Mouse (Mus musculus) WW6 (cell line): ENCODE measurements at regions not wholly inside any gene's neighbourhood (a gene's known extent, or its start where the extent isn't known, plus 50 kb on each side); places are given as distances from the start of the nearest gene placed in this dataset.
A peak's percentile ranks its signal among the peaks of the same experiment; 100 is the strongest.

ENCODE experiments used
- DNase-seq: peaks from one replicate; pipeline ENCODE4 v3.0.0-alpha.2; 2013; ENCODE audit warnings: low read depth, low spot score

DNA sequence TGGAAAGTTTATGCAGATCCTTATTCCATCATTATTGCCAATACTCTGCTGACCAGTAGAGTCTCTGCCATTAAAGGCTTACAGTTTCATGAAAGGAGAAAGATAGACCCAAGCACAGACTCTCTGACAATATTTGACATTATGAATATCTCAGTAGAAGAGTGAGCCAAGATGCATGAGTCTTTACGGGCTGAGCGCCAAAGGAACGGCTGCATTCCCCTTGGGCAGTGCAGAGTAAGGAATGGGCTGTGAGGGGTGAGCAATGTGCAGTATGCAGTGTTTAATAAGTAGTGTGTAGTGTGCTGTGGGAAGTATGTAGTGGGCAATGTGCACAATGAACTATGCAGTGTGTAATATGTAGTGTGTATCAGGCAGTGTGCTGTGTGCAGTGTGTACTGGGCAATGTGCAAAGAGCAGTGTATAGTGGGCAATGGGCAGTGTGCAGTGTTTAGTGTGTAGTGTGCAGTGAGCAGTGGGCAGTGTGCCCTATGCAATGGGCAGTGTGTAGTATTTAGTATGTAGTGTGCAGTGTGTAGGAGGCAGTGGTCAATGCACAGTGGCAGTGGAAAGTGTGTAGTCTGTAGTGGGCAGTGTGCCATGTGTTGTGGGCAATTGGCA, 671.8 kb downstream of the 5730522E02Rik start:
- DNase-seq: no peak

DNA sequence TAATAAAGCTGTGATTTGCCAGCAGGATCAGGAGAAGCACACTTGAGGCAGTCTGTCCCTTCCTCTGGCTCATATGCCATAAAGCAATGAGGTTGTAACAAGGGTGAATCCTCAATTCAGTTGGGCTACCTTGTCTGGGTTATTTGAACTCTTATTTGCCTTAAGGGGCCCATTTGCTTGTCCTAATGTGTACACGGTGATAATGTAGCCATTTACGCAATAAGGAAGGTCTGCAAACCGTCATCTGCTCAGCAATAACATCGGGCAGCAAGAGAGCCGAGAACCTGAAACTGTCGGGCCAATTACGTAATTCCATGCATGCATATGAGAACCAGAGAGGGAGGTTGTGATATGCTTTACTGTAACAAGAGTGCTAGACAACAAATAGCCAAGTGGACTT, 674.5 kb downstream of the 5730522E02Rik start:
- no peak for DNase-seq

DNA sequence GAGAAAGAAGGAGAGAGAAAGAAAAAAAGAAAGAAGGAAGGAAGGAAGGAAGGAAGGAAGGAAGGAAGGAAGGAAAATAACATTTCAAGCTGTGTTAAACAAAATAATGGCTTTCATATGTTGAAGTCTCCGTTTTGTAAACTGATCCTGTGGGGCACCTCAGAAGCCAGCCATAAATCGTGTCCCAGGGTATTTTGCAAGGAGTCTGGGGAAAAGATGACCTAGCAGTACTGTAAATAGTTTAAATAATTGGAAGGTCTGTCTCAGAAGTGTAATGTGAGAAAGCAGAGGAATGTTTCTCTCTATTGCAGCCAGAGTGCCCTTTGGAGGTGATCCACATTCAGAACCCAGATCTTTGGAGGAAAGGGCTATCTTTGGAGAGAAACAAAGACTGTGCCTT, 677.5 kb downstream of the 5730522E02Rik start:
- no peak for DNase-seq

GRCm38 (mm10) chr11:25531668-25532398, 678.7 kb downstream of the 5730522E02Rik start:
- no peak for DNase-seq

GRCm38 (mm10) chr11:25528056-25528455, 682.5 kb downstream of the 5730522E02Rik start:
- no peak for DNase-seq

DNA sequence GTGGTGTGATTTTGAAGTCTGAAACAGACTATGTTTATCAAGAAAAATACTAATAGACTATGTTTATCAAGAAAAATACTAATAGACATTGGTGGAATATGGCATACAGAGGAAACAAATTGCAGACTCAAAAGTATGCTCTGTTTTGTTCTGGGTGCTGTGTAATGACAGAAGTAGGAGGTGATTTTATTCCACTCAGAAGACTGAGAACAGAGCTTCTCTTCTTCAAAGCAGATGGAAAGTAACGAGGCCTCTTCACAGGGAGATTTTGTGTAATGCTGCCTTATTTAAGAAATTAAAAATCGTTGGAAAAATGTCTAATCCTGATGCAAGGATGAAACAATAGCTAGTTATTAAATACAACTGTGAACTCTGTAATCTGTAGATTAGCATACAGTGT, 691.7 kb downstream of the 5730522E02Rik start:
- no peak for DNase-seq

GRCm38 (mm10) chr11:25518131-25518530, 692.4 kb downstream of the 5730522E02Rik start:
- no peak for DNase-seq

DNA sequence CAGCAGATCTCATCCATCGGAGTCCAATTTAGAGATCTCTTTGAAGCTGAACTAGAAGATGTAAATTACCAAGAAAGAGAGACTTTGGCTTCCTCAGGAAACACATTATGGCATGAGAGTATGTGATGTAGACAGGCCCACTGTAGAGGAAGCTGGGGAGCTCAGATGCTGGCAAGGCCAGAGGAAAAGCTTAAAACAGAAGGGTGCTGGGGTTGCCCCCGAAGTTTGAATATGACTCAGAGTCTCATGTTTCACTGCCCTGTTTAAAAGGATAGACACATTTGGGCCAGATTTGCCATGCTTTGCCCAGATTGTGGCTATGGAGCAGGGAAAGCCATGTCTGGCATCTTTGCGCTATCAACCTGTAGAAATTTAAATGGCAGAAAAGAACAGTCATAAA, 705.1 kb downstream of the 5730522E02Rik start:
- DNase-seq: no peak

GRCm38 (mm10) chr11:25473682-25474365, 736.7 kb downstream of the 5730522E02Rik start:
- DNase-seq: peak; percentile 24

DNA sequence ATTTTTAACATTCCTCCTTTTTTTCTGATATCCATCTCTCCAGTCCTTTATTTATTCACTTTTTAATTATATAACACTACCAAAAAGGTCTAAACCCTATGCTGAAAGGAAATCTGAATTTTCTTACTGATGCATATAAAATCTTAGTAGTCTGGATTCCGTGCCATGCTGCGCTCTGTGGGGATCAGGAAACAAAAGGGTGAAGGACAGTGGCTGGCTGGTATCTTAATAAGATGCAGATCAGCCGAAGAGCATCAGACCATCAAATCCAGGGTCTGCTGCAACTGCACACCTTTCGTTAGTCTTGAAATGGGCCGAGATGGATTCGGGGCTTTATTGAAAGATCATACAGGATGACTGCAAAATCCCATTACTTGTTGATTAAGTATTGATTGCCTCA, 740.7 kb downstream of the 5730522E02Rik start:
- no peak for DNase-seq

DNA sequence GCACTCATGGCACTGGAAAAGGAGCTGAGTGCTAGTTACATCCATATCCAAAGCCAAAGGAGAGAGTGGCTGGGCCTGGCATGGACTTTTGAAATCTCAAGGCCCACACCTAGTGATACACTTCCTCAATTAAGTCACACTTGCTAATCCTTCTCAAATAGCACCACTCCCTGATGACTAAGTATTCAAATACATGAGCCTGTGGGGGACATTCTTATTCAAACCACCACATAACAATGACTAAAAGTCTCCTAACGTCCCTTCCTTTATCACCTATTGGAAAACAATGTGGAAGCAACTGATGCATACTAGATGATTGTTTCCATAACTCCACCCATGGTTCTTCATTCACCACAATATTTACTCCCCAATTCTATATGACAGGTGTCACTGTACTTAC, 773.4 kb downstream of the 5730522E02Rik start:
- DNase-seq: no peak

DNA sequence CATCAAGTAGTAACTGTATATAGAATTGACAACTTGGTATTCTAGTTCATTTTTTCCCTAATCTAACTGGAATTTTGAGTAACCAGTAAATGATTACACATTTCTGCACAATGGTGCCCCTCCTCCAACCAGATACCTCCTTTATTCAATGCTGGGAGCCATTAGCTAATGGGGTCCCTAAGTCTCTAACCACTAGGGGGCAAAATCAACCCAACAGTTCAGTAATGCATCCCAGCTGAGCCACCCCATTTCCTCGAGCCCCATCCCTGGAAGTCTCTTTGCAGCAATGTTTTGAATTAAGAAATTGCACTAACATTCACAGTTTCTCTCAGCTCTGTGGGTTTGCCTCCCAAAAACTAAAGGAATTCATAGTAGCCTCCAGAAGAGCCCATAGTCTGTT, 774.9 kb downstream of the 5730522E02Rik start:
- no peak for DNase-seq

- no peak for DNase-seq
Observed at GRCm38 (mm10) chr11:25423186-25423585, 787.4 kb downstream of the 5730522E02Rik start.

DNA sequence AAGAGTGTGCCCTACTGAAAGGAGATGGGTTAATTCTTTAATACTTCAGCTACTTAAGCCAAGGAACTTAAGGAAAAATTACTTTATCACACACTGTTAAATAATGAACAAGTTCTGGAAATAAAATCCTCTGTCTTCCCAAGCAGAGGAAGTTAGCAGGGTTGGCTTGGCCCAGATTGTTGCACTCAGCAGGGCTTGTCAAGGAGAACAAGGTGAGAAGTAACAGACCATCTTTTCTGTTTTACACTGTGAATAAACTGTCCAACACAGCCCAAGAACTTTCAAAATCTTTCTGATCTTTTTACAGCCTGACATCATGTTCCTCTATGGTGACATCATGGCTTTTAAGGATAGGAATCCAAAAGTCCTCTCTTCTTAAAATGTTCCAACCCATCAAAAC, 789.1 kb downstream of the 5730522E02Rik start:
- DNase-seq: no peak

DNA sequence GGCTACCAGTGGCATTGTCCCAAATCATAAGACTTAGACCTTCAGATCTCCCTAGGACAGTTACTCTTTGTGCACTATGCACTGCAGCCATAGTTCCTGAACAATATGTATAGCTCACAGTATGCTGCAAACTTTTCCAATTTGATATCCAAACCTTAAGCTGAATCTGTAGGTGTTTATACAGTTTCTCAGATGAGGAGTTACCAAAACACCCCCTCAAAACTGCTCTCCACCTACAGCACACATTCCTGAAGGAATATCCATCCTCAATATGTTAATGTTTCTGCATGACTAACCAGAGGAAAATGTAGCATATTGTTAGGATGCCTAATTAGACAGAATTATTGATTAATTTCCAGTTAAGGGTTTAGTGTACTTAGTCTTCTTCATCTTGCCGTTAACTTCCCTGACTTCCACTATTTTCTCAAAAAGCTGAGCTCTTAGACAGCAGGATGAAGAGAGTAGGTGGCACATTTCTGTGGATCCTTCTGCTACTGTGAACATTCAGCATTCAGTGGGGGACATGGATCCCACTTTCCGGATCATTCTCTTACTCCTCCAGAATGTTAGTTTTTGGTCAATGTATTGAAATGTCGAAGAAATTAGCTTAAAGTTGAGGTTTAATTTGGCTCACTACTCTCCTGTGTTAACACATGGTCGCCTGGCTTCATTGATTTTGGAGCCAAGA, 800.0 kb downstream of the 5730522E02Rik start:
- no peak for DNase-seq

DNA sequence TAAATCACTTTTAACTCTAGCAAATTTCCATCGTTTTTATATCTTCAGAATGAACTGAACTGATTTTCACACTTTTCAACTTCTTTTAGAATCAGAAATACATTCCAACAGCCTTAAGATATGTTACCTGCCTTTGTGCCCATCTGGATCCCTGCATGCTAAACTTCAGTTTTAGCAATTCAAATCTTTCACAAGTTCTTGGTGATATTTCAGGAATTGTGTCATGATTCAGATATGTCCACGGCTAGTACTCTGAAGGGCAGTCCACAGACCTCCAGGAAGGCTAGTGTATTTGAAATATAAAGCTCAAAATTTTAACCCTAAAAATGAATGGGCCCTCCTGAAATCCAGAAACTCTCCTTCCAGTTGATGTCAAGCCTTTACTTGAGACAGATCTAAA, 818.9 kb downstream of the 5730522E02Rik start:
- DNase-seq: no peak

- no peak for DNase-seq
Observed at GRCm38 (mm10) chr11:25367111-25367510, 843.5 kb downstream of the 5730522E02Rik start.

- no peak for DNase-seq
Observed at GRCm38 (mm10) chr11:25365433-25365832, 845.1 kb downstream of the 5730522E02Rik start.

DNA sequence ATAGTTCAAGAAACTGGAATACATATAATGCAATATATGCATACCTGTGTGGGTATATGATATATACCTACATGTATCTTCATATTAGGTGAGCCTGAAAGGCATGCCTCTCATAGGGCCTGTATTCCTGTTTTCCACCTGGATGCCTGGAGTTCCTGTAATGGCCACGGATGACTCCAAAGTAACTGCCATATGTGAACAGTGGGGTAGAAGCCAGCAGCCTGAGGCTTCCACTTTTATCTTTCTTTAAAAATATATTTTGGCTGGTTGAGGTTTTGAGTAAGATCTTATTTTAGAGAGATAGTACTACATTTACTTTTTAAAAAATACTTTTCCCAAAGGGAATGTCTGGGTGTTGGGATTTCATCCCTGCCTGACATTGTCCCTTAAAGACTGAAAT, 850.8 kb downstream of the 5730522E02Rik start:
- no peak for DNase-seq

GRCm38 (mm10) chr11:25357717-25358411, 852.7 kb downstream of the 5730522E02Rik start:
- DNase-seq: no peak
